Mouse (Mus musculus): Measurements from ENCODE around the gene Slc1a7. TPM values are rescaled to one million over a fixed set of nuclear protein-coding genes. Genes with fewer than 3 reads are reported as not detected.
A peak's percentile ranks its signal among the peaks of the same experiment; 100 is the strongest.

The Slc1a7 gene
- under 1 TPM in 1 of 2 experiments, not detected in 1; 0.10 TPM for total RNA-seq (2021)

GRCm38 (mm10) chr4:107967966-107968682 is at the start of gene Slc1a7:
Gene Slc1a7, plus strand, starts transcription at chr4:107968332.
- intact Hi-C loops (cut with DNase I), result no loop called here
- DNase-seq, result no peak

GRCm38 (mm10) chr4:107920336-107920735 is 47.8 kb upstream of the Slc1a7 start:
- intact Hi-C loops (cut with DNase I), result loop anchor here (10.0 kb wide), 1 partner anchor 404 kb away; the partner anchor contains the start of gene Coa7
- DNase-seq, result peak in 1 of 2 experiments; percentile 31

DNA sequence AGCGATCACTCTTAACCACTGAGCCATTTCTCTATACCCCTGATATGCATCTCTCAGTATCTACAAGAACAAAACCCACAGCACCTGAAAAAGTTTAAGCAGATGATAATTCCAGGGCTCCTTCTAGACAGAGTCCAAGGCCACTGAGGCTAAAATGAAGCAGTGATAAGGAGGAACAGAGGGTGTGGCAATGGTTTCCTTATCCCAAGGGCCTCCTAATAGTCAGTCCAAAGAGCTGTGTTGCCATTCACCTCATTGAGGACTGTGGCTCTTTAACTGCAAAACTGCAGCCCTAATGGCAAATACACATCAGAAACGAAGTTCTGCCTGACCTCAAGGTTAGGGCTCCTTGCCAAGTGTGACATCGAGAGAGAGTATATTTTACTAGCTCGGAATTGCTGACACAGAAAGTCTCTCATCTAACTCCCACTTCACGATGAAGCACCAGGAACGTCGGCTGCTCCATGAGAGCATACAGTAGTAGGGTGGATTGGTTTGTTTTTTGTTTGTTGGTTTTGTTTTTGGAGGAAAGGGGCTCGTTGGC is 46.9 kb upstream of the Slc1a7 start:
- DNase-seq, result peak; percentile 67 to 78
- intact Hi-C loops (cut with DNase I), result loop anchor here (10.0 kb wide), 1 partner anchor 404 kb away; the partner anchor contains the start of gene Coa7

- intact Hi-C loops (cut with DNase I), result loop anchor here (10.0 kb wide), 1 partner anchor 403 kb away; the partner anchor contains the start of gene Coa7
- peak; percentile 63 to 68 for DNase-seq
Measured at GRCm38 (mm10) chr4:107921952-107922351, 46.2 kb upstream of the Slc1a7 start.

GRCm38 (mm10) chr4:107923145-107923802 is 44.9 kb upstream of the Slc1a7 start, which contains the start of gene Cpt2:
Gene Cpt2, minus strand, starts transcription at chr4:107923610.
- intact Hi-C loops (cut with DNase I), result loop anchor here (10.0 kb wide), 1 partner anchor 402 kb away; the partner anchor contains the start of gene Coa7

DNA sequence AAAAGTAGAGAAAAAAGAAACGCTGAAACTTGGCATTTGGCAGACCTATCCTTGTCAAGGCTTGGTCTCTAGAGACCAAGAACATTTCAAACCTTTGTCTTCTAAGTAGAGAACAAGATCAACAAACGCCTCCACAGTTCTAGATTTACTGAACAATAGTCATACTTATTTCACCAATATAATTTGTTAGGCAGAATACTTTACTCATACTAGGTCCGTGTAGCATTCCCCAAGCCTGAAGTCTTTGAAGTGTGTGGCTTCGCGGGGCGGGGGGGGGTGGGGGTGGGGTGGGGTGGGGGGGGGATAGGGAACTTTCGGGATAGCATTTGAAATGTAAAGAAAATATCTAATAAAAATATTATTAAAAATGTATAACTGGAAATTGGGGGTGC is 44.3 kb upstream of the Slc1a7 start:
- intact Hi-C loops (cut with DNase I), result loop anchor here (10.0 kb wide), 1 partner anchor 401 kb away; the partner anchor contains the start of gene Coa7
- no peak for DNase-seq

More at GRCm38 (mm10) chr4:107923145-107923802, 44.9 kb upstream of the Slc1a7 start, which contains the start of gene Cpt2:
- peak; percentile 96 to 97 for DNase-seq

DNA sequence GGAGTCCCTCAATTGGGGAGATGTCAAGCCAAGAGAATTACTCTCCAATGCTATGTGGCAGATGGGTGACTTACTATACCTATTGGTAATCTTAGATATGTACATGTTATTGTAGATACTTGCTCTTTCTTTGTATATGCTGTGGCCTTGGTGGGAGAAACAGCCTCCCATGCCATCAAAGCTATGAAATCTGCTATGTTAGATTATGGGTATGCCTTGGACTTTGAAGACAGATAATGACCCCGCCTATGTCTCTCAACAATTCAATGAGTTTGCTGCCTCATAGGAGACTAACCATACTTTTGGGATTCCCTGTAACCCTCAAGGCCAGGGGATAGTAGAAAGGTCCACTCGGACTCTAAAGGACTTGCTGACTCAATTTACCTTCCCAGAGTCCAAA is 39.9 kb upstream of the Slc1a7 start:
- intact Hi-C loops (cut with DNase I), result loop anchor here (10.0 kb wide), 1 partner anchor 397 kb away; the partner anchor contains the start of gene Coa7
- DNase-seq, result no peak

DNA sequence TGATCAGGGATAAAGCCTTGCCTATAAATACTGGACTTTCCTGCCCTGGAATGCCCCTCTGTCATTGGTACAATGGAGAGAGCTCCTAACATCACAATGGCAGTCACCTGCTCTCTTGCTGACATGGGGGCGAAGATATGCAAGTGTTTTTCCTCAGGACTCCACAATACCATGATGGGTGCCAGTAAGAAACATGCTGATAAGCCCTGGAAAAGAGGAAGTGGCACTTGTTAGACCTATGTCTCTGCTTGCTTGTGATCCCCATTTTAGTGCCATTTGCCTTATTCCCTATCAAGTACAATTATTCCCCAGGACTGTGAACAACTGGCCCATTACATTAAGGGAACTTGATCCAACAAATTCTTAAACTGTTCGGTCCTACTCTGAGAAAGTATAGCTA is 39.4 kb upstream of the Slc1a7 start:
- intact Hi-C loops (cut with DNase I), result loop anchor here (10.0 kb wide), 1 partner anchor 396 kb away; the partner anchor contains the start of gene Coa7
- DNase-seq, result no peak

GRCm38 (mm10) chr4:107931453-107931852 is 36.7 kb upstream of the Slc1a7 start:
- no peak for DNase-seq
- intact Hi-C loops (cut with DNase I), result no loop called here

- intact Hi-C loops (cut with DNase I), result no loop called here
- DNase-seq, result no peak
Measured at GRCm38 (mm10) chr4:107933239-107933638, 34.9 kb upstream of the Slc1a7 start.

- DNase-seq, result no peak
- intact Hi-C loops (cut with DNase I), result no loop called here
Measured at GRCm38 (mm10) chr4:107935254-107935653, 32.9 kb upstream of the Slc1a7 start.

- intact Hi-C loops (cut with DNase I), result no loop called here
- DNase-seq, result peak; percentile 79 to 86
Measured at GRCm38 (mm10) chr4:107937338-107937737, 30.8 kb upstream of the Slc1a7 start.

GRCm38 (mm10) chr4:107938124-107938523 is 30.0 kb upstream of the Slc1a7 start:
- DNase-seq, result no peak
- intact Hi-C loops (cut with DNase I), result no loop called here

DNA sequence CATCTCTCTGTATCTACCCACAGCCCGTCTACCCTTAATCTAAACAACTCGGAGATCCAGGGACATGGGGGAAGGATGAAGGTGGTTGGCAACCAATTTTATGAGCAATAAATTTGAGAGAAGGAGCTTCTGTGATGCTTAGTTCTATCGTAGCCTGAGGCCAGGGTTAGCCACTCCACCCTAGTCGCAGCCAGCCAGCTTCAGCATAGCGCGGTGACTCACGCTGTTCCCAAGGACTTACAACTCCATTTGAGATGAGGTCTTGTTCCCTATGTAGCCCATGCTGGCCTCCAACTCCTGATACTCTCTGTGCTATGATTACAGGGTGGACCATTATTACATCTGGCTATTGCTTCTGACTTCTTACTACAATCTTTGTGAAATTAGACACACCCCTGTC is 25.4 kb upstream of the Slc1a7 start:
- no peak for DNase-seq
- intact Hi-C loops (cut with DNase I), result loop anchor here (5.0 kb wide), 2 partner anchors 175 to 375 kb away; no protein-coding TSS in a partner anchor

DNA sequence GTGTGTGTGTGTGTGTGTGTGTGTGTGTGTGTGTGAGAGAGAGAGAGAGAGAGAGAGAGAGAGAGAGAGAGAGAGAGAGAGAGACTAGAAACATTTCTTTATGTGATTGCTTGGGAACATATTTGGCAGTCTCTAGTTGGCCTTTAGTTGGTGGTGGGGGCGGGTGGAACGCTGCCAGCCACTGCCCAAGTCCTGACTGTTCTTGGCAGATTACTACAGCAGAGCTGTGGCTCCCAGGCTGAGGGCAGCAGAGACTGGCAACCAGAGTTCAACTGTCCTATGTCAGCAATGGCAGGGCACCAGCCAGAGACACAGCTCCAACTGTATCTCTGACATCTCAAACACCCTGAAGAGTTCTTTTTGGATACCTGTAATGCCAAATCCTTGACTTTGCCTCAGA is 24.0 kb upstream of the Slc1a7 start:
- DNase-seq, result peak; percentile 44 to 63
- intact Hi-C loops (cut with DNase I), result loop anchor here (5.0 kb wide), 2 partner anchors 173 to 373 kb away; no protein-coding TSS in a partner anchor

DNA sequence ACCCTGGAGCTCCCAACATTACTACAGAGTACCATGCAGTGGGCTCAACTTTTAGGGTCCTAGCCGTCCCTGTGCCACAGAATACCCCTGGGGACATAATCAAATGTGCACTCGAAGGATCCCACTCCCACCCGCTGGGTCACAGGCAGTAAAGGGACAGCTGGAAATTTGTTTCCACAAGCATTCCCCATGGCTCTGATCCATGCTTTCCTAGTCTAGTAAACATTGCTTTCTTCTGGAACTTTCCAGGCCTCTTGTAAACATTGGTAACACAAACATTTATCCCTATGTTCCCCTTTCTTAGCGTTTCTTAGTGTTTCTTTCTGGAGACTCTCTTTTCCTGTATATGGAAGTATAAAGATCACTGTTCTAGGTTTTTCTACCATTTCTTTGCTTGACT is 18.2 kb upstream of the Slc1a7 start:
- intact Hi-C loops (cut with DNase I), result no loop called here
- DNase-seq, result no peak

DNA sequence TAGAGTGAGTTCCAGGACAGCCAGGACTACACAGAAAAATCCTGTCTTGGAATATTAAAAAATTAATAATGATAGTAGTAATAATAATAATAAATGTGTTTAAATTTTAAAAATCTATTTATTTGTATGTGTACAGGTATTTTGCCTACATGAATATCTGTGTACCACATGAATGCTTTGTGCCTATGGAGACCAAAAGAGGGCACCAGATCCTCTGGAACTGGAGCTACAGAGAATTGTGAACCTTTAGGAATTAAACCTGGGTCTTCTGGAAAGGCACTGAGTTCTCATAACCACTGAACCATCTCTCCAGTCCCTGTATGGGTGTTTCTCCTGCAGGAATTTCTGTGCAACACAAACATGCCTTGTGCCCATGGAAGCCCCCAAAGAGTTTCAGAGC is 15.3 kb upstream of the Slc1a7 start:
- DNase-seq, result no peak
- intact Hi-C loops (cut with DNase I), result no loop called here

DNA sequence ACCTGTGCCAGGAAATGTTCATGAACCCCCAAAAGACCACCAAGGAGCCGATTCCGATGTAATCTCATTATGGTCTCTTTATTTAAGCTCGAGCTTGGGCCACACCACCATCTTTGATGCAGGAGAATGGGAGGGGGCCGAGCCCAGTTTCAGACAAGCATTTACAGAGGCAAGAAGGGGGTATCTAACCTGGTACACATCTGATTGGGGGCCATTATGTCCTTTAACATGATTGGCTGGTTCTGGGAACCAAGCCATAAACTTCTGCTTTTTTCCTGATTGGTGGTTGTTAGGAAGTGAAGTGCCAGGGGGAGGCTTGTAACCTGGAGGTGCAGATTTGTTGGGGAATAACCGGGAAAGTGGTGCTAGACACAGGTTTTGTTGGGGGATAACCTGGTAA is 12.4 kb upstream of the Slc1a7 start:
- intact Hi-C loops (cut with DNase I), result no loop called here
- no peak for DNase-seq

- intact Hi-C loops (cut with DNase I), result no loop called here
- DNase-seq, result no peak
Measured at GRCm38 (mm10) chr4:107958487-107958886, 9.6 kb upstream of the Slc1a7 start.

- intact Hi-C loops (cut with DNase I), result no loop called here
- peak; percentile 92 to 94 for DNase-seq
Measured at GRCm38 (mm10) chr4:107962044-107962732, 5.9 kb upstream of the Slc1a7 start.
